Mouse (Mus musculus): Measurements from ENCODE around the gene Sgpp2. TPM values are rescaled to one million over a fixed set of nuclear protein-coding genes. Genes with fewer than 3 reads are reported as not detected.
A peak's percentile ranks its signal among the peaks of the same experiment; 100 is the strongest.

The Sgpp2 gene
- polyA plus RNA-seq, 1 experiment from 2014 or later = 16.0 TPM

- no peak for ATAC-seq (replicated peaks; ENCODE audit: low FRiP score, low read depth)
Measured at GRCm38 (mm10) chr1:78318089-78318760, 8.1 kb downstream of the Sgpp2 start.

GRCm38 (mm10) chr1:78320291-78320690 lies 10.1 kb downstream of the Sgpp2 start:
- Histone ChIP-seq H3K4me2 (ENCODE audit: low read length) (no peak overlapping the region), H3K4me1 (replicated peaks; ENCODE audit: insufficient read depth, low read length) (0 out of 2 replicates have a peak, but pooled peaks cover 10% of the 10 kb centered on the region), H3K27me3 (ENCODE audit: insufficient read depth, low read length) (no peaks in the 10 kb centered on the region), H3K27ac (no peak overlapping the region), H3K4me3 (replicated peaks; ENCODE audit: low read depth, low read length) (no peak overlapping the region), H3K9ac (ENCODE audit: low read depth, low read length) (no peak overlapping the region), H3K9me3 (replicated peaks; ENCODE audit: low read length) (no peaks in the 10 kb centered on the region), H3K36me3 (ENCODE audit: insufficient read depth, low read length) (no peaks in the 10 kb centered on the region)
- 86% methylated on average over 3 of the region's 3 CpGs for WGBS
- DNase-seq (ENCODE audit: low spot score) = no peak
- no peak for ATAC-seq (replicated peaks; ENCODE audit: low FRiP score, low read depth)
- no peak for TF ChIP-seq CTCF (IDR thresholded peaks at IDR 0.05; ENCODE audit: low read depth)

More at GRCm38 (mm10) chr1:78318089-78318760, 8.1 kb downstream of the Sgpp2 start:
- H3K36me3 ChIP-seq (ENCODE audit: insufficient read depth, low read length) = no peaks in the 10 kb centered on the region
- no peak overlapping the region for H3K4me2 ChIP-seq (ENCODE audit: low read length)
- DNase-seq (ENCODE audit: low spot score) = no peak
- no peaks in the 10 kb centered on the region for H3K9me3 ChIP-seq (replicated peaks; ENCODE audit: low read length)
- 0 out of 2 replicates have a peak, but pooled peaks cover 10% of the 10 kb centered on the region for H3K4me1 ChIP-seq (replicated peaks; ENCODE audit: insufficient read depth, low read length)
- no peak overlapping the region for H3K4me3 ChIP-seq (replicated peaks; ENCODE audit: low read depth, low read length)
- WGBS = 69% methylated on average over 13 of the region's 13 CpGs
- no peak overlapping the region for H3K9ac ChIP-seq (ENCODE audit: low read depth, low read length)
- no peak overlapping the region for H3K27ac ChIP-seq
- no peak for TF ChIP-seq CTCF (IDR thresholded peaks at IDR 0.05; ENCODE audit: low read depth)
- no peaks in the 10 kb centered on the region for H3K27me3 ChIP-seq (ENCODE audit: insufficient read depth, low read length)

GRCm38 (mm10) chr1:78322098-78322778 lies 12.1 kb downstream of the Sgpp2 start:
- 27% methylated on average over 7 of the region's 7 CpGs for WGBS
- peak; percentile 42 for DNase-seq (ENCODE audit: low spot score)
- Histone ChIP-seq H3K9ac (ENCODE audit: low read depth, low read length) (no peak overlapping the region), H3K27me3 (ENCODE audit: insufficient read depth, low read length) (no peaks in the 10 kb centered on the region), H3K36me3 (ENCODE audit: insufficient read depth, low read length) (no peaks in the 10 kb centered on the region), H3K4me1 (replicated peaks; ENCODE audit: insufficient read depth, low read length) (0 out of 2 replicates have a peak, but pooled peaks cover 10% of the 10 kb centered on the region), H3K4me3 (replicated peaks; ENCODE audit: low read depth, low read length) (no peak overlapping the region), H3K4me2 (ENCODE audit: low read length) (peak overlapping the region; percentile 28), H3K27ac (peak overlapping the region; percentile 60), H3K9me3 (replicated peaks; ENCODE audit: low read length) (no peaks in the 10 kb centered on the region)
- 0 out of 2 replicates have a peak, but pooled peaks have one; percentile 29 for ATAC-seq (replicated peaks; ENCODE audit: low FRiP score, low read depth)
- no peak for TF ChIP-seq CTCF (IDR thresholded peaks at IDR 0.05; ENCODE audit: low read depth)

- ATAC-seq (replicated peaks; ENCODE audit: low FRiP score, low read depth) (no peak), DNase-seq (ENCODE audit: low spot score) (no peak)
- Histone ChIP-seq H3K27me3 (ENCODE audit: insufficient read depth, low read length) (no peaks in the 10 kb centered on the region), H3K9ac (ENCODE audit: low read depth, low read length) (no peak overlapping the region), H3K27ac (peak overlapping the region; percentile 60), H3K36me3 (ENCODE audit: insufficient read depth, low read length) (no peaks in the 10 kb centered on the region), H3K9me3 (replicated peaks; ENCODE audit: low read length) (no peaks in the 10 kb centered on the region), H3K4me3 (replicated peaks; ENCODE audit: low read depth, low read length) (no peak overlapping the region), H3K4me1 (replicated peaks; ENCODE audit: insufficient read depth, low read length) (0 out of 2 replicates have a peak, but pooled peaks cover 6% of the 10 kb centered on the region), H3K4me2 (ENCODE audit: low read length) (peak overlapping the region; percentile 28; the same call in 1 of the 2 replicates)
- 41% methylated on average over 8 of the region's 8 CpGs for WGBS
- no peak for TF ChIP-seq CTCF (IDR thresholded peaks at IDR 0.05; ENCODE audit: low read depth)
Measured at GRCm38 (mm10) chr1:78322844-78323243, 12.7 kb downstream of the Sgpp2 start.

- H3K4me2 ChIP-seq (ENCODE audit: low read length) = no peak overlapping the region
- no peak overlapping the region for H3K9ac ChIP-seq (ENCODE audit: low read depth, low read length)
- H3K9me3 ChIP-seq (replicated peaks; ENCODE audit: low read length) = no peaks in the 10 kb centered on the region
- 63% methylated on average over 6 of the region's 6 CpGs for WGBS
- no peak overlapping the region for H3K4me3 ChIP-seq (replicated peaks; ENCODE audit: low read depth, low read length)
- H3K27me3 ChIP-seq (ENCODE audit: insufficient read depth, low read length) = no peaks in the 10 kb centered on the region
- TF ChIP-seq CTCF (IDR thresholded peaks at IDR 0.05; ENCODE audit: low read depth) = no peak
- ATAC-seq (replicated peaks; ENCODE audit: low FRiP score, low read depth) = no peak
- no peaks in the 10 kb centered on the region for H3K36me3 ChIP-seq (ENCODE audit: insufficient read depth, low read length)
- H3K27ac ChIP-seq = no peak overlapping the region
- 0 out of 2 replicates have a peak, but pooled peaks cover 6% of the 10 kb centered on the region for H3K4me1 ChIP-seq (replicated peaks; ENCODE audit: insufficient read depth, low read length)
- no peak for DNase-seq (ENCODE audit: low spot score)
Measured at GRCm38 (mm10) chr1:78324044-78324443, 13.9 kb downstream of the Sgpp2 start.

- no peak for ATAC-seq (replicated peaks; ENCODE audit: low FRiP score, low read depth)
- DNase-seq (ENCODE audit: low spot score) = no peak
Measured at GRCm38 (mm10) chr1:78325851-78326250, 15.7 kb downstream of the Sgpp2 start.

More at GRCm38 (mm10) chr1:78325851-78326250, 15.7 kb downstream of the Sgpp2 start:
- Histone ChIP-seq H3K27me3 (ENCODE audit: insufficient read depth, low read length) (no peaks in the 10 kb centered on the region), H3K4me2 (ENCODE audit: low read length) (no peak overlapping the region), H3K36me3 (ENCODE audit: insufficient read depth, low read length) (no peaks in the 10 kb centered on the region), H3K9ac (ENCODE audit: low read depth, low read length) (no peak overlapping the region), H3K27ac (no peak overlapping the region), H3K9me3 (replicated peaks; ENCODE audit: low read length) (no peaks in the 10 kb centered on the region), H3K4me3 (replicated peaks; ENCODE audit: low read depth, low read length) (no peak overlapping the region), H3K4me1 (replicated peaks; ENCODE audit: insufficient read depth, low read length) (0 out of 2 replicates have a peak, but pooled peaks cover 10% of the 10 kb centered on the region)
- 0 out of 2 replicates have a peak, but pooled peaks have one; percentile 20 for TF ChIP-seq CTCF (IDR thresholded peaks at IDR 0.05; ENCODE audit: low read depth)
- 66% methylated on average over 6 of the region's 6 CpGs for WGBS
